Mouse (Mus musculus) heart, postnatal 0 days (tissue): Measurements from ENCODE around the gene Tmed9.

Experiments
- CTCF ChIP-seq: IDR thresholded peaks from 2 replicates; pipeline ENCODE4 v1.5.1; 2016; ENCODE audit warnings: antibody characterized with exemption, control low read depth, low read depth
- EP300 ChIP-seq: IDR thresholded peaks from 2 replicates; pipeline ENCODE4 v1.6.1; 2016; ENCODE audit warnings: antibody characterized with exemption, low read depth

- TF ChIP-seq CTCF (no peak), EP300 (no peak)
Observed at GRCm38 (mm10) chr13:55523951-55524600, 49.5 kb upstream of the Tmed9 start.
